Mouse (Mus musculus): ENCODE data around the gene Msh5.

DNA sequence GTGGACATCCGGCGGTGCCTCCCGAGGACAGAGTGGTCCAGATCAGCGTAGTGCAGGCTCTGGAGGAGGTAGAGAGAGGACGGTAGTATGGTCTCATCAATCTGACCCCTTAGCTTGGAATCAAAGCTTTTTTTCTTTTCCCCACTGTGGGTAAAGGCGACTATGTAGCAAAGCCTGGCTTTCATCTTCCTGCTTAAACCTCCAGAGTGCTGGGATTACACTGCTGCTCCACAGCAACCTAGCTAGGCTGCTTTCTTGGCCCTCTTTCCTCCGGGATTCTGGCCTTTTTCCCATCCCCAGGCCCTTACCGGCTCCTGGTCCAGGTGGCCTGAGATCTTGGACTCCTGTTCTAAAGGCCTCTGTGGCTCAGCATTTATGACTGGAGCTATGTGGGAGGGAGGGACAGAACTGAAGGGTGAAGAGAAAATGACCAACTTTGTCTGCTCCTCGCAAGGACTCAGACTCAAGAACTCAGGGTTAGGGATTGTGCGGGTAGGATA lies 17.9 kb upstream of the Msh5 start:
- TF ChIP-seq CTCF (IDR thresholded peaks at IDR 0.05; ENCODE audit: borderline replicate concordance, control insufficient read depth, extremely low read depth, insufficient read depth, low read length, poor library complexity) (no peak), POLR2A (IDR thresholded peaks at IDR 0.05; ENCODE audit: control insufficient read depth, extremely low read depth, insufficient read depth, low read length, poor library complexity) (no peak)

Measured in thymus, adult 2 months (tissue).